Mouse (Mus musculus): ENCODE data around the gene Mob3b. TPM values are rescaled to one million over a fixed set of nuclear protein-coding genes. Genes with fewer than 3 reads are reported as not detected.

Gene Mob3b
- total RNA-seq, 2 experiments from 2014 or later, result 32.8 to 36.2 TPM

DNA sequence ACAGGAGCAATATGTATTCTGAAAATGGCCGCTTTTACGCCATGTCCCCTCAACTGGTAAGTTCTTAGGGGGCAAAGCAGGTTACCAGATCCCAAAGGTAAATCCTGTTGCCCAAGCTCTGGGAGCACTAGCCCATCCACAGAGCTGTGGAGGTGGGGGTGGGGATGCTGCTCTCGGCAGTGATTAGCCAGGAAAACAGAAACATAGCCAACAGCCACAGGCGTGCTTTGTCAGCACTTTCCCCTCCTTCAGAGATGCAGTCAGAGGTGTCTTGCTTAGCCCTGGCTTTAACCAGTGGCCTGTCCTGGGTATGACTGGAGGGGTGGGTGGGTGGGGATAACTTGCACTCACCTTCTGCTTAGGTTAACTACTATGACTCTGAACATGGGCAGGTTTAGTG lies 91.1 kb downstream of the Mob3b start:
- DNase-seq (ENCODE audit: low spot score in 2 of 2), result no peak

DNA sequence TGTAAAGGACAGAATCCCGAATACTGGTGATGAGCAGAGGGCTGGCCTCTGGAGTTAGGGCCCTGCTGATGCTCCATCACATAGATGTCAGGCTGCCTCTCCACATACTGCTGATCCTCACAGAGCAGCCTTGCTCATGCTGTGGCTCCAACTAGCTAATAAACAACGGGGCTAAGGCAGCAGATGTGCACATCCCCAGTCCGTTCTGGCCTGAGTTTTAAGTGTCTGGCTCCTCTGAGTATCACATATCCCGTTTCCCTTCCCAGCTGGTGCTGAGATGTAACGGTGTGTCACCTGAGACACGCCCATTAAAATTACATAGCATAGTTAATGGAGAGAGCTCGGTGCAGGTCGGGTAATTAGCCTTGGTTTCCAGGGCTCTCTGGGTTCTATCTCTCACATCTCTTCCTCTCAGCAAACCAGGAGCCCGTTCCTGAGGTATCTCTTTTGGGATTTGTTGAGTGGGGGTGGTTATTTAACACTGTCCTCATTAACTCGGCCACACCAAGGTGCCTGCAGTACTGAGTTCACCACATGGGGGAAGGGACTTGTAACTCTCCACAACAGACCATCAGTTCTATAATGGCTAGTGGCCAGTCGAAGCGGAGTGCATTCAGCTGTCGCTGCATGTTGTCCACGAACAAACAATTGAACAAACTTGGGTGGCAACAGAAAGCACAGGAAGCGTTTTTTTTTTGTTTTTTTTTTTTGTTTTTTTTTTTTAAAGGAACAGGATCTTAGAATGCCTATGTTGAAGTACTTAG lies 92.0 kb downstream of the Mob3b start:
- DNase-seq (ENCODE audit: low spot score in 2 of 2), result no peak

DNA sequence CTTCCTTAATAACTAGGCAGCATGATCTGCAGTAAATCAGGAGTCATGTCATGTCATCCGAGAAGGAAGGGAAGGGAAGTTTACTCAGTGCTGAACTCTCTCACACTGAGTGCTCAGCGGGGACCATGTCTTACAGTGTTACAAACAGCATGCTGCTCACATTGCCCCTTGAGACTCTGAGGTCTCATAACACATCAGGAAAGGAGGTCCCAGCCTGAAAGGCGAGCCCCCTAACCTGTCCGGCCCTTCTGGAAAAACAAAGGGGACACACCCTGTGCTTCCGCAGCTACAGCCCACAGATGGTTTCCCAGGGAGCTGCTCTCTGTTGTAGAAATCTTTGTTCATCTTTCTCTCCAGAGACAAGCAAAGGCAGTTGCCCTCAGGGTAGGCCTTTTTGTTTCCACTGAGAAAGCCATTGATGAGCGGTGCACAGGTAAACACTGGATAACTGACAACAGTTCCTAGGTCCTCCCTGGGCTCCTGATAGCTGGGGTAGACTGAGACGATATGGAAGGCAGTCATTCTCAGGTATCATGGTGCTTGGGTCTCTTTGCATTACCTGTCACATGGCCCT lies 94.1 kb downstream of the Mob3b start:
- DNase-seq (ENCODE audit: low spot score in 2 of 2), result no peak

DNA sequence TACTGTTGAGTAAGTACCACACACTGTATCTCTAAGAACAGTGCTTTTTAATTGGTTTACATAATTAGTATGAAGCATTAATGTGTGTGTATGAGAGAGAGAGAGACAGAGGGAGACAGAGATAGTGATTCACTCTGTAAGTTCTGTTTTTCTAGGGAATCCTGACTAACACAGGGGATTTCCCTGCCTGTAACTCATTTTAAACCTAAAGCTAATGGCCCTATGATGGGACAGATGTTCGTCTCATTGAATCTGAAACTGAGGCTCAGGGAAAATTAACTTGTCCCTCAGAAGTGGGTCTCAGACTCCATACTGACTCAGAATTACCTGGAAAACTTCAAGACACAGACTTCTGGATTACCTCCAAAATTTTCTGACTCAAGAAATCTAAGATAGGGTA lies 96.3 kb downstream of the Mob3b start:
- no peak for DNase-seq (ENCODE audit: low spot score in 2 of 2)

DNA sequence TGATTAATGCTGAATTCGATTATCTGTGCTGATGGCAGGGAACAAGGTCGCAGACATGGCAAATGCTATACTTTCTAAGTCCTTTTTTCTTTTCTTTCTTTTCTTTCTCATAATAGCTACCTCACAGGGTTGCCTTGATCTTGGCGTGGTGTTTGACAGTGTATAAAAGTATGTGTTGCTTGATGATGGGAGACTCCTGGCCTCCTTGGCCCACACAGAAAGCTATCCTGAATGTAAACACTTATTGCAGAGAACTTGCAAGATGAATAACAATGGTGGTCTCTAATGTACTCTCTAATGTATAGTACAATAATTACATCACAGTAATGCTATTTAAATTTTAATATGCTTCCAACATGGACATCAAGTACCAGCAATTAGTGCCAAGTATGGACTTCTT lies 96.9 kb downstream of the Mob3b start:
- no peak for DNase-seq (ENCODE audit: low spot score in 2 of 2)

DNA sequence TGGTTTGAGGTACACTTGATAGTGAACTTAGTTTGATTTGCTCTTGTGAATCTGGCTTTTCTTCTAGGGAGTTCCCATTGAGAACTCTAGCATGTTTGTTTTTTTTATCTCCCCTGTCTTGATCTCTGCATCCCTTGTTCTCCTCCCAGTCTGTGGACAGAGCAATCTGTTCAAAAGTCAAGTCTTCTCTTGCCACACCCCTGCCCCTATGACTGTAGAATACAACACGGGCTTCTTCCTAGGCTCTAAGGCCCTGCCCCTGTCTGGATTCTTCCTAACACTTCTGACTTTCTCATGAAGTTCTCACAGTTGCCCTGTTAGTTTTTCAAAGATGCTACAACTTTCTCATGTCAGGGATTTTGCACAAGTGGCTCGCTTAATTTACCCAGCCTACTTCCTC lies 102.9 kb downstream of the Mob3b start:
- no peak for DNase-seq (ENCODE audit: low spot score in 2 of 2)

DNA sequence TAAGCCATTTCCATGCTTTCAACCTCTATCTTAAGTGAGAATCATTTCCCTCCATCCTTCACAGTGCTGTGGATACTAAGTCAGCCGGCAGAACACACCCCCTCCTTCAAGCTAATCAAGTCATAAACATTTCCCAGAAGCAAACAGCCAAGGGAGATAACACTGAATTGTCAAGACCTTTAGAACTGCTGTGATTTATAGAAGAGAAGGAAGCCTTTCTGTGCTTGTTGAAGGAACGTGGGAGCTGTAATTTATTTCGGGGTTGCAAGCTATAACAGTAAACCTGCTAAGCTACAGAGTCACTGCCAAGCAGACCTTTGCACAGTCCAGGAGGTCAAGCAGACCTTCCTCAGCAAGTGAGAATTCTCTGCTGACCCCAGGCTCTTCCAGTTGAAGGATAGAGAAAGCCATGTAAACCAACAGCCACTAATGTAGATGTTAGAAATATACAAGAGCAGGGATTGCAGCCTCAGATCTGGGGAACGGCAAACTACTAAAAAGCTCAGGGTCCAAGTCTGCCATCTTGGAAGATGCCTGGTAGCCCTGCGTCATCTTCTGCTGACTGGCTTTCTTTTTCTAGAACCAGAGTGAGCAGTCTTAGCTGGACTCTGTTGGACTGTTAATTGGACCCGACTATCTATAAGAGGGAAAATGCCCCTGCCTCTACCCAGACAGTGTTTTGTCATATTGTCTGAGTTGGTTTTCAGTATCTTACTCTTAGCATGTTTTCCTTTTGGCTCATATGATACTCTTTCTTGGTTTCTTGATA lies 104.9 kb downstream of the Mob3b start:
- DNase-seq (ENCODE audit: low spot score in 2 of 2), result no peak

DNA sequence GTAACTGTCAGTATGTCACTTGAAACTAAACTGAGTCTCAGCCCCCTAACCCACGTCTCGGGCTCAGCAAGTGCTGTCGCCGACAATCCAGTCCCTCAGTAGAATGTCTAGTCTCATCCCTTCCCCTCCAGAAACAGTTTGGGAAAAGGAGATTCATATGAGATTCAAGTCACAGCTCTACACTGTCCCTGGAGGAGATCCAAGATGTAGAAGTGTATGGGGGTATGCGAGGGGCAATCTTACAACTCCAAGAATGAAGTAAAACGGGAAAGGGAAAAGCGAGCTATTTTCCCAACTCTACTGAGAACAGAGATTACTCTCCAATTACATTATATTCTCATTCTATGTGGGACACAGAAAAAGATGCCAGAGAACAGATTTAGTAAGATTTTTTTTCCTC lies 106.1 kb downstream of the Mob3b start:
- DNase-seq (ENCODE audit: low spot score in 2 of 2), result no peak

DNA sequence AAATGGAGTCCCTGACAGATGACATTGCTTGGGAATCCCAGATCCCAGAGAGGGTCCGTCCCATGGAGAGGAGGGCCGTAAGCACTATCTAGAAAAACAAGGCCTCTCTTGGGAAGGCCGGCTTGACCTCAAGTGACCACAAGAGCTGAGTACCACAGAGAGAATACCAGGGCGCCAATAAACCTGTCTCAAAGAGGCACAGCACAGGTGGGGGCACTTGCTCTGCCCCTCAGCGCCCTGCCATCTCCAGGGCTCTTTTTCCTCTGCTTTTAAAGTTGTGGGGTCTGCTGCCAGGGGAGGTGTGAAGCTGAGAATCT lies 107.6 kb downstream of the Mob3b start:
- DNase-seq (ENCODE audit: low spot score in 2 of 2), result no peak

DNA sequence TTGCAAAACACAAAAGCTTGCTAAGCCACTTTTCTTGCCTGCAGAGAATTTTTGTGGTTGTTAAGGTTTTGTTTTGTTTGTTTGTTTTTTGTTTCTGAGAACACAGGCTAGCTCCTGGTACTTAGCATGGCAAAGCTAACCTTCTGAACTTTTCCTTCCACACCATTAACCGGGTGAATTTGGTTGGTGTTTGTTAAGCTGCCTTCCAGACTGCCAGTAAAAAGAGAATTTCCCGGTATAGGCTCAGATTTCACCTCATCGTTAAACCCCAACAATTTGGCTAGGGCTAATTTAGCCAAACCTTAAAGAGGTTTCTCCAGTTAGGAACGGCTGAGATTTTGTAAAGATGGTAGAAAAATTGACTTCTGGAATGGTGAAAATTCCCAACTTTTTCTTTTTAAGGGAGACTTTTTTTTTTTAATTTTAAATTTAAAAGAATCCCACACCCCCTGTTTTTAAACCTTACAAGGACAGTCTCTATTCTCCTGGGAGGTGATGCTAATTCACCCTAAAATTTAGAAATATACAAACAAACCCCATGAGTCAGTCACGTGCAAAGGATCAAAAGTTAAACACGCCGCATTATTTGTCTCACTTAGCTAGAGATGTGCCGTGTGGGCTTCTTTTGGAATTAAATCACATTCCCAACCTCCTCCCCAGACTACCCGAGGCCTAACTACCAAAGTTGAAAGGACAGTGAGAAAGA lies 108.1 kb downstream of the Mob3b start:
- no peak for DNase-seq (ENCODE audit: low spot score in 2 of 2)

DNA sequence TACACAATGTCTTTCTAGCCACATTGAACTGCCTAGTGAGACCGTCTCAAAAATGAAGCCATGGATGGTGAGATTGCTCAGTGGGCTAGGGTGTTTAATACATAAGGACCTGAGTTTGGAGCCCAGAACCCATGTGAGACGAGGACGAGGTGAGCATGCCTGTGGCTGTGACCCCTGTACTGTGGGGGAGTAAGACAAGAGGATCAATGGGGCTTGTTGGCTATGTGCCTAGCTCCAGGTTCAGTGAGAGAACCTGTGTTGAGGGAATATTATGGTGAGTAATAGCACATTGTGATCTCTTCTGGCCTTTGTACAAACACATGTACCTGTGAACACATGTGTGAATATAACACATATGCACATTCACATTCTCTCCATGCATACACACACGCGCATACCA lies 116.4 kb downstream of the Mob3b start:
- DNase-seq (ENCODE audit: low spot score in 2 of 2), result no peak

DNA sequence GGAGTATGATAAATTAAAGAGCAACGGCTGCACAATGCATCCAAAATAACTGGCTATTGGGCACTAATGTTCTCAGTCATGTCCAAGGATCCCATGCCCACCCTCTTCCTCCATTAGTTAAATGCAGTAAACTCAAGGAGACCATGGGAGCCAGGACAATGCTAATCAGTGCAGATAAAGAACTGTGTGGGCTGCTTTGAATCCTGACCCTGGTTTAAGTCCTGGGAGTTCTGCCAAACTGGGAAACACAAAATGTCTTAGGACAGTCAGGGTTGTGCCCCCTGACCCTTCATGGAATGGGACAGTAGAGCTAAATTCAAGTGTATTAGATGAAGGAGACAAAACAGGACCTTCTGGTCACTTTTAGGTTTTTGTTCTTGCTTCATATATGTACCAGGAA lies 117.0 kb downstream of the Mob3b start:
- DNase-seq (ENCODE audit: low spot score in 2 of 2), result no peak

DNA sequence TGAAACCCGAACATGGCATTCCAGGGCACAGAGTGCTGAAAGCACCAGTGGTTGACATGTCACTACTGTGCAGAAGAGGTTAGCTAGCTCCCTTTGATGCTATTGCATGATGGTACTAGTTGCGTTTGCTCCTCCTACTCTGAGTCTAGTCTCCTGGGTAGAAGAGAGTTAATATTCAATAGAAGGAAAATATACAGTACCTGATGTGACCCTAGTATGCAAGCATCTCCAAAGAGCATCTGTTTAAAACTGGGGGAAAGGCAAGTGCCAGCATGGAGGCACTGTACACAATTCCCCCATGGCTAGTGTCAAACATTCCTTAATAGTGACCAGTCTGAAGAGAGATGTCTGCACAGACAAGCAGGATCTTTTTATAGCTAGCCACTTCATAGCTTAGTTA lies 119.5 kb downstream of the Mob3b start:
- DNase-seq (ENCODE audit: low spot score in 2 of 2), result no peak

DNA sequence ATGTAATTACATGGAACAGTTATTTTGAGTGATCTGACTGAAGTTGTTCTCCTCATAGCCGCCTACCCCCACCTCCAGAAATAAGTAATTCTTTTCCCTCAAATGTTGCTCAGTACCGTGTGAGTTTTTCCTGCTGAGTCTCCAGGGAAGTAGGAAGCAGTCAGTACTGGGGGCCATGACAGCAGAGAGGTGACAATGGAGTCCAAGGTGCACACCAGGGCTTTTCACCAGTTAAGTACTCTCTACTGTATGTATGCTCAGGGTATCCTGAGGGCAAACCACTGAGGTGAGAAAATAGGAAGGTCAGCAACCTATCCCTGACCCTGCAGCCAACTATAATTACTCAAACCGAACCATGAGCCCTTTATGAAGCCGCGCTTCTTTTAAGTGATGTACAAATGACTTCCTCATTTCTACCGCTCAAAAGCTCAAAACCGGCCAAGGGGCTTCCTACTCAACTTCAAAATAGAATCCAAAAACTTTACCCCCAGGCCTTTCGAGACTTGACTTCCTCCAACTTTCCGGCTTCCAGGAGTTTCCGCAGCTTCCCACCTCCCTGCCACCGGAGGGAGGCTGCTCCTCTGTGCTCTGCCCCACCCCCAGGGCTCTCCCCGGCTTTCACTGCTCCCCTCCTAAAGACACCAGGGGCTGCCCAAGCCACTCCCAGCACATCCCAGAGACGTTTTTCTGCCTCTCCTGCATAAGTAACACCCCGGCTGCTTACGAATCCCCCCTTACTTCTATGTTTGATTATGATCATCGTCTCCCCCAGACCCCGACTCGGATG lies 122.6 kb downstream of the Mob3b start:
- no peak for DNase-seq (ENCODE audit: low spot score in 2 of 2)

DNA sequence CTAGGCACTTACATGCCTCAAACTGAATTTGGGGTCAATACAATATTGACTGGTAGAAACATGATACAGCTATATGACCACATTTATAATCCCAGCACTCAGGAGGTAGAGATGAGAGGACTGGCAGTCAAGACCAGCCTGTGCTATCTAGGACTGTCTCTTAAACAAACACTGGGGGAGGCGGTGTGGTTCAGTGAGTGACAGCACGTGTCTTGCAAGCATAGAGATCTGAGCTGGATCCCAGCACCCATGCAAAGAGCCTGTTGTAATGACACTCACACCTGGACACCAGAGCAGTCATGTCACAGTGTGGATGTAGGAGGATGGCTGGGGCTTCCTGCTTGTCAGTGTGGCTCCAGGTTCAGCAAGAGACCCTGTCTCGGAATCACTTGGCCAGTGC lies 124.5 kb downstream of the Mob3b start:
- DNase-seq (ENCODE audit: low spot score in 2 of 2), result no peak

DNA sequence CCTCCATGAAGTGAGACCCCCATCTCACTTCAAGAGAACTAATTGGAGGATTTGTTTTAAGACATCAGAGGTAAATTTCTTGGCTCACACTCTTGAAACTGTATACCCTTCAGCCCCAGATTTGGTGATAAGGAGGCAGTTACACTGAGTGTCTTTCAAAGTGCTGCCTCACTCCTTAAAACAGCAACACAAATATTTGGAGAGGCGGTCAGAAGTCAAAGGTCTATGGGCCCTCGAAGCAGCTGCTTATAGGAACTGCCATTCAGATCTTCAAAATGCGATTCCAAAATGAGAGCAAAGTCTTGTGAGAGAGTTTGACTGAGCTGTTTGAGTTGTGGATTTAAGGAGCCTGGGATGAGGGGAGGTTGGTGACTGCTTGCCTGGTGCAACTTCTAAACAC lies 125.7 kb downstream of the Mob3b start:
- DNase-seq (ENCODE audit: low spot score in 2 of 2), result no peak

DNA sequence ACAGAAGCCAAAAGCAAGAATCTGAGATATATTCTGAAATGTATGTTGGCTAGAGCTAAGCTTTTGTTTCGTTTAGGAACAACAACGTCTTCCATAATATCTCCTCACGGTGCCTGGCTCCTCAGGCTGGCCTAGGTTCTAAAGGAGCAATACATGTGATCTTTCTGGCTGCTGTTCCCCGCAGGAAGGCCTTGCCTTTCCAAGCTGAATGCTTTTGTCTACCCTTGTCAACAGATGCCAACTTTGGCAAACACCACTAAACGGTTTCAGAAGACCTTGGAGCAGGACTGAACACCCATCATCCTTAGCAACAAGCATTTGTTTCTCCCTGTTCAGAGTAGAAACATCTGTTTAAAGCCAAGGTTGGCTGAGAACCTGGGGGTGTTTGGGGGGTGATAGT lies 126.1 kb downstream of the Mob3b start:
- DNase-seq (ENCODE audit: low spot score in 2 of 2), result no peak

DNA sequence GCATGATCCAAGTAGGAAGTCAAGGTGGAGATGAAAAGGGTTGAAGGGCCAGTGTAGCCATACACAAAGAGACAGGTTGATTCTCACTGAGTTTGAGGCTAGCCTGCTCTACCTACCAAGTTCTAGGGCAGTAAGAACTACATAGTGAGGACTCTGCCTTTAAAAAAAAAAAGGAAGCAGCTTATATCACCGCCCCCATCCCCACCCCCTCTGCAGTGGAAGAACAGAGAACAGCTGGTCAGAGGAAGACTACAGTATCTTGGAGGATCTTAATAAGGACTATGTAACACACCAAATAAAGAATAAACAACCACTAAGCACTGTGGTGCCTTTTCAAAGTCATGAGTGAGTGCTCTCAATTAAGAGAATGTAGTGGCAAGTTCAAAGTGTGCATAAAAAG lies 138.9 kb downstream of the Mob3b start:
- DNase-seq (ENCODE audit: low spot score in 2 of 2), result no peak

DNA sequence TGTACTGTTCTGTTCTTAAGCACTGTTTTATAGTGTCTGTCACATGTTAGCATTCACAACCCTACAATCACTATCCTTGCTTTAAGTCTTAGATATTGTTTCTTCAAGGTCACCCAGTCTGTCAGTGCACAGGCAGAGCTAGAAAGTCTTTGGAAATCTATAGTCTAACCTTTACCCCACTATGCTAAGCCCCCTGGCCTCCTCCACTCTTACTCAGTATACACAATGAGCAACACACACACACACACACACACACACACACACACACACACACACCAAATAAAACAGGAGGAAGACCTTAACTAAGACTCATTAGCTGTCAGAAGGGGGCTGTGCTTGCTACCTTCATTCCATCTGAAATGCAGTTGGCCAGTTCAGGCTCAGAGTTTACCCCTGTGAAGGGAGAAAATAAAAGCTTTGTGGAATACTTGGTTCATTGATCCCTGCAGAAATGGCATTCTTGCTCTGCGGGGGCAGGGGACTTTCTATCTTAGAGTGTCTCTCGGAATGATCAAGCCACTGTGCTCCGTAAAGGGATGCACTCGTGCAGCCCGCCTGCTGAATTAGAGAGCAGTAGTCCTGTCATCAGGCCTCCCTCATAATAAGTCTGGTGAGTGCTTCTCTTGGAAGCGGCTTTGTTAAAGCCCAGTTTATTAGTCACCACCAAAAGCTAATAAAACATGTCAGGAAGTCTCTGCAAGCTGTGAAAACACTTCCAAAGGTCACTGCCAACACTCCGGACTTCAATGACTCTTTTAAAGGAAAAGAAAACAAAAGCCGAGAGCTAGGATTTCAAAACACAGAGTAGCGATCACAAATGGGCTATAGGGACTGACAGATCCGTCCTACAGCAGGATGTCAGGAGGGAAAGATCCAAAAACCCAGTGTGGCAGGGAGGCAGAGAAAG lies 144.6 kb downstream of the Mob3b start:
- DNase-seq (ENCODE audit: low spot score in 2 of 2), result no peak

DNA sequence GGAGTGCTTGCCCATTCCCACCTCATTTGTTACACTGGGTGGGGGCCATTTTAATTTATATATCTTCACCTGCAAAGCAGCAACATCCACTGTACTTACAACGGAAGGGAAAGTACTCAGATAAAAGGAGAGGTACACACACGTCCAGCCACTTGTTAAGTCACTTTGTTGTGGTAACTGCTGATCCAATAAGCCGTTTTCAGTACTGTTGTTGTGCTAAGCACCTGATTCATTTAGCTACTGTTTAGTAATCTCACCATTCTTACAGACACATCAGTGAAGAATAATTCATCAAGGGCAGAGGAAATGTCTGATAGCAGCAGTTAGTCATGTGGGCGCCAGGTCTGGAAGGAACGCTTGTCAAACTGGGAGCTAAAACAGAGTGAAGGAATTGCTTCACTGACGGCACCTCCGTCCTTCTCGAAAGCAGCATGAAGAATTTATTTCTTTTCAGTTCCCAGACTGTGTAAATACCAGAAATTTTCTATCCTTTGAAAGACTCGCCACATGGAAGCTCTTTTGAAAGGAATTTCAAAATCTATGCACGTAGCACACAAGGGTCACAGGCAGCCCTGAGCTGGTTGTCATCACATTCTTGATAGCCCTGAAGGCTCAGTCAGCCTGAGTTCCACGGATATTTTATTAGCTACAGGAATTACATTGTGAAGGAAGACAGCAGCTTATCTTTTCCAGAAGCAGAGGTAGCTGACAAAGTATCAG lies 150.6 kb downstream of the Mob3b start:
- DNase-seq (ENCODE audit: low spot score in 2 of 2), result no peak
